Mouse (Mus musculus): ENCODE data around the gene Stard3. TPM values are rescaled to one million over a fixed set of nuclear protein-coding genes. Genes with fewer than 3 reads are reported as not detected.

Gene Stard3
- total and polyA plus RNA-seq, 3 experiments = 53.0 to 62.5 TPM; not detected in 1

DNA sequence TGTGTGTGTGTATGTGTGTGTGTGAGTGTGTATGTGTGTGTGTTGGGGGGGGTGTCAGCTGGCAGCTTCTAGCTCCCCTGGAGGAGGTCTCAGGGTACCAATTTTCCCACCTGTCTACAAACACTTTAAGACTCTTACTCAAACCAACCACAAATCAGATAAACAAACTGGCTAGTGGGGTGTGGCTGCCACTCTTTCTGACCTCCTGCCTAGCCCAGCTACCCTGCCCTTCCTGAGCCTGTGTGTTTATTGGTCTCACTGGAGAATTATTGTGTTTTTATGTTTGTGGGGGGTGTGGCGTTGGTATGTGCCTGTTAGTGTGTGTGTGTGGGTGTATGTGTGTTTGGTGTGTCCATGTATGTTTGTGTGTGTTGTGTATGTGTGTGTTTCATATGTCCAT, 58.9 kb downstream of the Stard3 start:
- Histone ChIP-seq H3K4me3 (ENCODE audit: control insufficient read depth in 1 of 2, insufficient read depth in 1 of 2, low read depth in 2 of 2, low read length in 2 of 2) (no peak overlapping the region), H3K4me1 (ENCODE audit: control insufficient read depth in 1 of 2, insufficient read depth in 2 of 2, low read length in 2 of 2) (peaks cover 0 to 7% of the 10 kb centered on the region in 2 experiments; a peak in 2 of 4 replicates), H3K36me3 (ENCODE audit: control insufficient read depth in 1 of 2, insufficient read depth in 2 of 2, low read length in 2 of 2) (no peaks in the 10 kb centered on the region), H3K9ac (ENCODE audit: control insufficient read depth, low read depth, low read length, poor library complexity, severe bottlenecking) (no peak overlapping the region), H3K79me2 (ENCODE audit: control insufficient read depth, insufficient read depth, low read length, poor library complexity) (no peaks in the 10 kb centered on the region), H3K27ac (ENCODE audit: control insufficient read depth, low read depth, low read length) (no peak overlapping the region), H3K9me3 (replicated peaks; ENCODE audit: insufficient read depth, low read length) (no peaks in the 10 kb centered on the region), H3K27me3 (ENCODE audit: control insufficient read depth in 1 of 2, insufficient read depth in 2 of 2, low read length in 2 of 2) (peaks cover 7 to 9% of the 10 kb centered on the region in 2 experiments)
- no peak for DNase-seq (ENCODE audit: low read depth, low spot score)
- no peak for TF ChIP-seq CHD2 (IDR thresholded peaks at IDR 0.05; ENCODE audit: low read length)
- TF ChIP-seq RCOR1 (IDR thresholded peaks at IDR 0.05; ENCODE audit: low read depth, low read length) = no peak
- TF ChIP-seq SMC3 (IDR thresholded peaks at IDR 0.05; ENCODE audit: low read depth, low read length) = no peak
- TF ChIP-seq CHD1 (IDR thresholded peaks at IDR 0.05; ENCODE audit: low read depth, low read length) = no peak
- no peak for TF ChIP-seq GABPA (IDR thresholded peaks at IDR 0.05; ENCODE audit: low read depth, low read length)

DNA sequence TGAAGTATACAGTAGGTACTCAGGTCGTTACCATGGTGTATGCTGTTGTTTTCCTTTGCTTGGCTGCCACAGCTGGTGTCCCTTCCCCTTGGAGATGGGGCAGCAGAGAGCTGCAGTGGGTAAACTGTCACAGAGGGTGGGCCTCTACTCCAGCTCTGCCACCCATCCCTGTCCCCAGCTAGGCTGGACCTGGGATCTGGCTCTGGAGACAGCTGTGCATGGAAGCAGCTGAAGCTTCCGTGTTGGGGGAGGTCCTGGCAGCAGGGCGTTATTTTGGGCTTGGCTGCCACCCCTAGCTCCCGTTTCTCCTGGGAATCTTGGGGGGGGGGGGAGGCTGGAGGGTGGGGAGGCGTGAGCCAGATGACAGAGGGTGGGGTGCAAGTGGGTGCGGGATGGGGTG, 60.1 kb downstream of the Stard3 start:
- no peak for DNase-seq (ENCODE audit: low read depth, low spot score)
- no peak for TF ChIP-seq POLR2AphosphoS5 (IDR thresholded peaks at IDR 0.05; ENCODE audit: borderline replicate concordance, low read depth, low read length)
- TF ChIP-seq ZNF384 (IDR thresholded peaks at IDR 0.05; ENCODE audit: low read depth, low read length) = no peak
- TF ChIP-seq GABPA (IDR thresholded peaks at IDR 0.05; ENCODE audit: low read depth, low read length) = no peak
- Histone ChIP-seq H3K4me3 (ENCODE audit: control insufficient read depth in 1 of 2, insufficient read depth in 1 of 2, low read depth in 2 of 2, low read length in 2 of 2) (no peak overlapping the region), H3K79me2 (ENCODE audit: control insufficient read depth, insufficient read depth, low read length, poor library complexity) (no peaks in the 10 kb centered on the region), H3K4me1 (ENCODE audit: control insufficient read depth in 1 of 2, insufficient read depth in 2 of 2, low read length in 2 of 2) (peaks cover 0 to 7% of the 10 kb centered on the region in 2 experiments; a peak in 2 of 4 replicates), H3K9ac (ENCODE audit: control insufficient read depth, low read depth, low read length, poor library complexity, severe bottlenecking) (no peak overlapping the region), H3K27ac (ENCODE audit: control insufficient read depth, low read depth, low read length) (no peak overlapping the region), H3K27me3 (ENCODE audit: control insufficient read depth in 1 of 2, insufficient read depth in 2 of 2, low read length in 2 of 2) (peaks cover 7 to 11% of the 10 kb centered on the region in 2 experiments), H3K9me3 (replicated peaks; ENCODE audit: insufficient read depth, low read length) (no peaks in the 10 kb centered on the region), H3K36me3 (ENCODE audit: control insufficient read depth in 1 of 2, insufficient read depth in 2 of 2, low read length in 2 of 2) (no peaks in the 10 kb centered on the region)

DNA sequence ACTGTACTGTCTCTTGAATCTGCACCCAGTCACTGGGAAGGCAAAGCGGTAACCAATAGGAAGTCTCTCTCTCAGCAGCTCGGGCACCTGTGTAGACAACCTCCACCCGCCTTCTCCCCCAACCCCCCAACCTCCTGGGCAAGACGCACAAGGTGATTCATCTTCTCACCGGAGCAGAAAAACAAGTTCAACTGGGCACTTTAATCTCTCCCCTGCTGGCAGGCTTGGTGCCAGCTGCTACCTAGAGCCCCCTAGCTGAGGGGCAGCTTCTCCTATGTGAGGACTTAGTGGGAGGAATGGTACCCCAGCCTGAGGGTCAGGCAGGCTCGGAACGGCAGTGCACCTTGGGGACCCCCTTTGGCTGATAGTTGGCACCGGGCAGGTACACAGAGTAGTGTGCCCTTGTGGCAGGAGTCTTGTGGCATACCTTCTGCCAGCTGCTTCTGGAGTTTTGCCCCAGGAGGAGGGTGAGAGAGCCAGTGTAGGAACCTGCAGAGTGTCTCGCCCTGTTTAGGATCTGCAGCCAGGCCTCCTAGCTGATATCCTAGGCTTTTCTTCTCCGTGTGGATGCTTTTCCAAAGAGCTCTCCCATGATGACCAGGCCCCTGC, 60.9 kb downstream of the Stard3 start:
- Histone ChIP-seq H3K4me1 (ENCODE audit: control insufficient read depth in 1 of 2, insufficient read depth in 2 of 2, low read length in 2 of 2) (peaks cover 0 to 7% of the 10 kb centered on the region in 2 experiments; a peak in 2 of 4 replicates), H3K27ac (ENCODE audit: control insufficient read depth, low read depth, low read length) (no peak overlapping the region), H3K9ac (ENCODE audit: control insufficient read depth, low read depth, low read length, poor library complexity, severe bottlenecking) (no peak overlapping the region), H3K36me3 (ENCODE audit: control insufficient read depth in 1 of 2, insufficient read depth in 2 of 2, low read length in 2 of 2) (no peaks in the 10 kb centered on the region), H3K4me3 (ENCODE audit: control insufficient read depth in 1 of 2, insufficient read depth in 1 of 2, low read depth in 2 of 2, low read length in 2 of 2) (no peak overlapping the region), H3K27me3 (ENCODE audit: control insufficient read depth in 1 of 2, insufficient read depth in 2 of 2, low read length in 2 of 2) (peaks cover 11 to 14% of the 10 kb centered on the region in 2 experiments), H3K9me3 (replicated peaks; ENCODE audit: insufficient read depth, low read length) (no peaks in the 10 kb centered on the region), H3K79me2 (ENCODE audit: control insufficient read depth, insufficient read depth, low read length, poor library complexity) (no peaks in the 10 kb centered on the region)
- no peak for TF ChIP-seq ZMIZ1 (IDR thresholded peaks at IDR 0.05; ENCODE audit: low read depth, low read length)
- TF ChIP-seq NRF1 (IDR thresholded peaks at IDR 0.05; ENCODE audit: insufficient read depth, low read depth, low read length, poor library complexity, severe bottlenecking) = no peak
- no peak for TF ChIP-seq USF1 (IDR thresholded peaks at IDR 0.05; ENCODE audit: low read depth, low read length)
- no peak for TF ChIP-seq MAX (IDR thresholded peaks at IDR 0.05; ENCODE audit: low read length)
- no peak for TF ChIP-seq MXI1 (IDR thresholded peaks at IDR 0.05; ENCODE audit: low read depth, low read length)
- TF ChIP-seq SMC3 (IDR thresholded peaks at IDR 0.05; ENCODE audit: low read depth, low read length) = no peak
- no peak for TF ChIP-seq TCF12 (IDR thresholded peaks at IDR 0.05; ENCODE audit: low read depth, low read length)
- TF ChIP-seq CTCF (IDR thresholded peaks at IDR 0.05 in 2 of 3, conservative IDR thresholded peaks at IDR 0.05 in 1 of 3; ENCODE audit: control insufficient read depth in 1 of 3, insufficient read depth in 1 of 3, low read depth in 2 of 3, low read length in 3 of 3, poor library complexity in 1 of 3, severe bottlenecking in 1 of 3) = no peak
- TF ChIP-seq MYB (IDR thresholded peaks at IDR 0.05; ENCODE audit: low read depth, low read length) = no peak
- TF ChIP-seq JUND (IDR thresholded peaks at IDR 0.05; ENCODE audit: low read depth, low read length) = no peak
- TF ChIP-seq HCFC1 (IDR thresholded peaks at IDR 0.05; ENCODE audit: low read depth, low read length) = no peak
- TF ChIP-seq GATA1 (IDR thresholded peaks at IDR 0.05; ENCODE audit: low read depth, low read length) = no peak
- no peak for TF ChIP-seq SIN3A (IDR thresholded peaks at IDR 0.05; ENCODE audit: low read length)
- no peak for DNase-seq (ENCODE audit: low read depth, low spot score)
